Mouse (Mus musculus) megakaryocyte, embryonic 14.5 days (primary cell): ENCODE measurements at regions not wholly inside any gene's neighbourhood (a gene's known extent, or its start where the extent isn't known, plus 50 kb on each side); places are given as distances from the start of the nearest gene placed in this dataset.

Source experiments
- FLI1 ChIP-seq: IDR thresholded peaks from 2 replicates; pipeline ENCODE4 v1.6.1; 2012; ENCODE audit warnings: low read length, inconsistent platforms, mixed read lengths
- GATA1 ChIP-seq: IDR thresholded peaks from 3 replicates; pipeline ENCODE4 v1.6.1; 2012; ENCODE audit warnings: mixed read lengths, low read length, inconsistent platforms, borderline replicate concordance

GRCm38 (mm10) chr12:8421271-8421567, 78.6 kb downstream of the Rhob start:
- TF ChIP-seq FLI1: no peak
- no peak for TF ChIP-seq GATA1
